Mouse (Mus musculus) embryo, embryonic 9.5 days (tissue): ENCODE measurements around the gene Bysl.
A peak's percentile ranks its signal among the peaks of the same experiment; 100 is the strongest.
"Not testable (repeated sequence)": the region's sequence is repeated elsewhere in the genome, so short reads cannot be mapped to it uniquely, and the experiment has no call there.

ENCODE experiments used
- DNase-seq: peaks from one replicate; pipeline ENCODE4 v3.0.0-alpha.2; 2017; ENCODE audit errors: extremely low spot score

The Bysl gene

DNA sequence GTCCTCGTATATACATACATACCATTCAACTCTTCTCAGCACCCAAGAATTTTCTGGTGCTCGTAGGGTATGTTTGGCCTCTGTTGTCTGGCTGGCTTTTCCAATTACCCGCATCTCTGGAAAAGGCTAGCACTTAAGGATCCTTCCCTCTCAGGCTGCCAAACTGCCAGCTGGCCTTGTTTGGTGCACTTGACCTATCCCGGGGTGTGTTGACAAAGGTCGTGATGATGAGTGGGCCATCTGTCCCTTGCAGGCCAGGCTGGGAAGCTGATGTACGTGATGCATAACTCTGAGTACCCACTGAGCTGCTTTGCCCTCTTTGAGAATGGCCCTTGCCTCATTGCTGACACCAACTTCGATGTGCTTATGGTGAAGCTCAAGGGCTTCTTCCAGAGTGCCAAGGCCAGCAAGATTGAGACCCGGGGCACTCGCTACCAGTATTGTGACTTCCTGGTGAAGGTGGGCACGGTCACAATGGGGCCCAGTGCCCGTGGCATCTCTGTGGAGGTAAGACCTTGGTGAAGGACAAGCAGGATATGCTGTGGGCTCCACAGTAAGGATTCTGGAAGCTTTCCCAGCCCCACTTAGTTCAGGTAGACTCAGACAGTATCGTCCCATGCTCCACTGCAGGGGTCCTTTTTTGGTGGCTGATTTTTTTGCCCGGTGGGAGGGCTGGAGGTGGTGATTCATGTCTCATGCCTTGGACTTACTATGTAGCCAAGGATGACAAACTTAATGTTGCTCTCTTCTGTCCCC is 7.4 kb upstream of the Bysl start:
- no peak for DNase-seq

- DNase-seq: no peak
Observed at GRCm38 (mm10) chr17:47617605-47618307, 6.5 kb upstream of the Bysl start.

- no peak for DNase-seq
Observed at GRCm38 (mm10) chr17:47616652-47617051, 5.4 kb upstream of the Bysl start.

DNA sequence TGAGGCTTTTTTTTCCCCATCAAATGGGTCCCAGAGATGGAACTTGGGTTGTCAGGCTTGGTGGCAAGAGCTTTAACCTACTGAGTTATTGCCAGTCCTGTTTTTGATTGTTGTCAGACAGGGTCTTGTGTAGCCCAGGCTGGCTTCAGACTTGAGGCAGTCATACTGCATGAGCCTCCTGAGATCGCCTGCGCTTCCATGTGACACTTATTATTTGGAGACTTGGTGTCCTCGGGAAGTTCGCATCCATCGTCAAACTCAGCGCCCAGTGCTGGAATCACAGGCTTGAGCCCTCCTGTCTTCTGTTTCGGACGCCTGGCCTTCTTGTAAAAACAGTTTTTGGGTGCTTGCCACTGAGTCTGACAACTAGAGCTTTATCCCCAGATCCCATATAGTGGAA is 4.8 kb upstream of the Bysl start:
- DNase-seq: no peak

DNA sequence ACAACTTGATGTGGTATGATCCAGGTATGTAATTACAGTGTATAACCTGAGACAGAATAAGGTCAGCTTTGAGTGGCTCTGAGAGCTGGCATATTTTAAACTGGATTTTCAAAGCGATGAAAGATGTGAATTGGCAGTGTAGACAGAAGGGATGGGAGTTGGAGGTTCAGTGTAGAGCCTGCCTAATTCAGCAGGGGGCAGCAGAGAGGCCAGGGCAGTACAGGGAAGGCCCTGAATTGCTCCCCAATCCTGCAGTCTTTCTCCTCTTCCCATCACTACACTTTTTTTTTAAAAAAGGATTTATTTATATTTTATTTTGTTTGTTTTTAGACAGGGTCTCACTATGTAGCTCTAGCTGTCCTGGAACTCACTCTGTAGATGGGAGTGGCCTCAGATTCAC is 2.7 kb upstream of the Bysl start:
- DNase-seq: no peak

DNA sequence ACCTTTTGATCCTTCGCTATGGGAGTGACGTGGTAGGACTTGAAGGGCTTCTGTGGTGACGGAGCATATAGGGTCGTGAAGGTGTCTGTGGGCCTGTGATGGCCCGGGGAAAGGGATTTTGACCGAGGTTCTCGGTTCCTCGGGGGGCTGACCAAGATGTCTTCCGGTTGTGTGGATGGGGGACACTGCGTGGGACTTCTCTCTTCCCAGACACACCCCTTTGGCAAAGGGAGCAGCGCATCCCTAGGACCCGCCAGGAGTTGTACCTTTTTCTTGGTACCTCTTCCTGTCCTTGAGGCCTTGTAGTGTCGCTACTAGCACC is 330 bp upstream of the Bysl start:
- DNase-seq: no peak

DNA sequence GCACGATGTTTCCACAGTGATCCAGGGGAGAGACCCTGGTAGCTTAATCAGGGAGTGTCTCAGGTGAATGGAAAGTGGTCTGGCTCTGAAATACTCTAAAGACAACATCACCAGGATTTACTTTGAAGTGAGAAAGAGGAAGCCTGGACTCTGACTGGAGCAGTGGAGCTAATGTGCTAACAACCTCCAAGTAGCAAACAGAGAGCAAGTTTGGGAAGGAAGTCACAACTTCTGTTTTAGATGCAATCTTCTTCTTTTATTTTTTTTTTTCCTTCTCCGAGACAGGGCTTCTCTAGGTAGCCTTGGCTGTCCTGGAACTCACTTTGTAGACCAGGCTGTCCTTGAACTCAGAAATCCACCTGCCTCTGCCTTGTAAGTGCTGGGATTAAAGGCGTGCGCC is 2.1 kb downstream of the Bysl start:
- DNase-seq: no peak

DNA sequence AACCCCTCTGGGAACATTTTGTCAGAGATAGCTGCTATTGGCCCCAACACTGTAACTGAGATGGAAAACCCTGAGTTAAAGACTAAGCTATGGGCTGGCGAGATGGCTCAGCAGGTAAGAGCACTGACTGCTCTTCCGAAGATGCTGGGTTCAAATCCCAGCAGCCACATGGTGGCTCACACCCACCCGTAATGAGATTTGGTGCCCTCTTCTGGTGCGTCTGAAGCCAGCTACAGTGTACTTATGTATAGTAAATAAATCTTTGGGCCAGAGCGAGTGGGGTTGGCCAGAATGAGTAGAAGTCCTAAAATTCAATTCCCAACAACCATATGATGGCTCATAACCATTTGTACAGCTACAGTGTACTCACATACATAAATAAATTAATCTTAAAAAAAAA is 5.1 kb downstream of the Bysl start:
- no peak for DNase-seq

DNA sequence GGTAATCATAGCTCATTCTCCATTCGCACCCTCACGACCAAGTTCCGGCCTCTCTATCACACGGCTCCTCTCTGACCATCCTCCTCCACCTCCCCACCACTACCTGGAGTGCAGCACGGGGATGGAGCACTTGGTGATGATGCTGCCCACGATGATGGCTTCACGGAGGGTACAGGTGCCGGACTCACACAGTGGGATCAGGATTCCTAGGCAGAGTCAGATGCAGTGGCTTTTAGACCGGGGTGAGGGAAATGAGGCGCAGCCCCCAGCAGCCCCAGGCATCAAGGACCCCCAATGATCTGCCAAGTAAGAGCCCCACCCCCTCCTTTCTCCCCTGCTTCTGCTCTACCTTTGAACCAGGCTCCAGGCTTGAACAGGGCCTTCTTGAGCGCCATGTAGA is 9.0 kb downstream of the Bysl start:
- DNase-seq: no peak

DNA sequence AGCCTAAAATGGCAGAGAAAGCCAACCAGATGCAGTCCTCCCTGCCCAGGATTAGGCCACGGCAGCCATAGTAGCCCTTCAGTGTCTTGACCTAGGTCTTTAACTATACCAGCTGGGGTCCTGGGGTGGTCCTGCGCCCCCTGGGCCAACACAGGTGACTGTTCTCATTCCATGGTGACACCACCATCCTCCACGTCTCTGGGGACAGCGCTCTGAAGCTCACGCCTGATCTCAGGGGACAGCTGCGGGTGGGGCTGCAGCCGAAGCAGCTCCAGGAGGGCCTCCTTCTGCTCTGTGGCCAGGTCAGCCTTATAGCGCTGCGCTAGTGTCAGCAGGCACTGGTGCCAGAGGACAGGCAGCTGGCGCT is 9.9 kb downstream of the Bysl start:
- DNase-seq: no peak

- no peak for DNase-seq
Observed at GRCm38 (mm10) chr17:47600601-47601388, 10.5 kb downstream of the Bysl start.

- no peak for DNase-seq
Observed at GRCm38 (mm10) chr17:47599511-47600297, 11.6 kb downstream of the Bysl start.

GRCm38 (mm10) chr17:47598580-47599304 is 12.6 kb downstream of the Bysl start:
- not testable (repeated sequence) for DNase-seq

DNA sequence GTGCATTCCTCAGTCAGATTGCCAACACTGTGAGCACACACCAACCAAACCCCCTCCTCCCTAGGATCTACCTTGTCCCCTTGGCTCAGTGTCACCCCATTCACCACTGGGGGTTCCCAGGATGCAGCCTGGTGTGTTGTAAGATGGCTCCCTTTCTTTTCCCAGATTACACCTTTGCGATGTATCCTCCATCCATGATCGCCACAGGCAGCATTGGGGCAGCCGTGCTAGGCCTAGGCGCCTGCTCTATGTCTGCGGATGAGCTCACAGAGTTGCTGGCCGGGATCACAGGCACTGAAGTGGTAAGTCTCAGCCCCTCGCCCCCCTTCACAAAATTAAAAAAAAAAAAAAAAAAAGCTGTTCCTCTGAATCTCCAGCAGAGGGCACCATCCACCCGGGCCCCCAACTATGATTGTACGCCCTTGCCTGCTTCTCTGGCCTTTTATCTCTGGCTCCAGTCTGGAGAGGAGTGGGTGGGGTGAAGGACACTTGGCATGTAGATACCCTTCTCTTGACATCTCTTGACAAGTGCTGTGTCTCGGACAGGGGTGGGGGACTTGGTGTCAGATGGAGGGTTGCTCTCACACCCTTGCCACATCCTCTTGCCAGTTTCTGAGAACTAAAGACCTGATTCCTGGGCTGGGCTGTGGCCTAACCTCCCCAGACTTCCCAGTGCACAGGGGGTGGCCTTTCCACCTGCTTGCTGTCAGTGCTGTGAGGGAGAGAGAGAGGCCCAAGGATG is 13.3 kb downstream of the Bysl start:
- DNase-seq: peak; percentile 55

DNA sequence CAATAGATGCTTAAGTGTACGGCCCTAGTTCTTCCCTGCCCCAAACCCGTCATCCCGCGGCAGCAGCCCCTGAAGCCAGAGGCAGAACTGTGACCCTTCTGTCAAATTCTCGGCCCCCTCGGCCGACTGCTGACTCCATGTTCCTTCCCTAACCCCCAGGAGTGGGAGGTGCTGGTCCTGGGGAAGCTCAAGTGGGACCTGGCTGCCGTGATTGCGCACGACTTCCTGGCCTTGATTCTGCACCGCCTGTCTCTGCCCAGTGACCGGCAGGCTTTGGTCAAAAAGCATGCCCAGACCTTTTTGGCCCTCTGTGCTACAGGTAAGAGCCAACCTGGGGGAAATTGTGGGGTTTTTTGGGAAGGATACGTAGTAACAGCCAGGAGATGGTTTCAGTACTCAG is 14.0 kb downstream of the Bysl start:
- no peak for DNase-seq

- no peak for DNase-seq
Observed at GRCm38 (mm10) chr17:47596839-47597164, 14.5 kb downstream of the Bysl start.

DNA sequence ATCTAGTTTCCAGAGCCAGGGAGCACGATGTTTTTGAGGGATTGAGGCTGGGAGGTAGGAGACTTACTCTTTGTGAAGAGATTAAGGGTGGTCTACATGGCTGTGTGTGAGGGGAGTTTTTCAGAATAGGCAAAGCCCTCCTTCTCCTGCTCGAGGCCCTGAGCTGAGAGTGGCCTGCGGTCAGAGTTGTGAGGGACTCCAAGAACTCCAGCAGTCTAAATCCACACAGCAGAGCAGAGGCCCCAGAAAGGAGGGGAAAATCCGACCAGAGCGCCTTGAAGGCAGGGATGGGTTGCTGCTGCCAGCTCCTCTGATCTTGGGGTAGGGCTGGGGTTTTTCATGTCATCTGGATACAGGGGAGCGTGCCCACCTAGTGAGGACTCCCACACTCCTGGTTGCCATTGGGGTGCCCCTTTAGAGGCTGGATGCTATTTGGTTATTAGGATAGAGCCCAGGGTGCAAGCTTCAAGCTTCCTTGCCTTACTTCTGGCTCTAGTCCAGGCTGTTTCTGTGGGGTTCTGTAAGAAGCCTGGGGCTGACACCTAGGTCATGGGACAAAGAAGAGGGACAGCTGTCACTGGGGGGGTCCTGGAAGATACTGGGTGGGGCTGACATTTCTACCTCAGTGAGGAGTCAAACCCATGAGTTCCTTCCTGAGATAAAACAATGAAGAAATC is 15.0 kb downstream of the Bysl start:
- no peak for DNase-seq

- peak; percentile 80 for DNase-seq
Observed at GRCm38 (mm10) chr17:47595248-47596161, 15.8 kb downstream of the Bysl start.

GRCm38 (mm10) chr17:47594969-47595247 is 16.4 kb downstream of the Bysl start:
- DNase-seq: no peak
